ENCODE assay signal across 8 mouse cellular contexts in genomic region chr2:33888100-33888385, GRCm38 (mm10). TPM values are rescaled to one million over a fixed set of nuclear protein-coding genes. Genes with fewer than 3 reads are reported as not detected.
A peak's percentile ranks its signal among the peaks of the same experiment; 100 is the strongest.
DNase-seq lines count a peak whose midpoint lies in the region; ATAC-seq and TF ChIP-seq lines count a peak whose summit lies in the region.

No protein-coding gene starts in this region.

- H3K27me3 ChIP-seq in heart, embryonic 14.5 days (ENCODE audit: control insufficient read depth, insufficient read depth, low read length) = no peaks in the 10 kb centered on the region
- H3K27me3 ChIP-seq in hindbrain, embryonic 13.5 days = no peaks in the 10 kb centered on the region
- no peaks in the 10 kb centered on the region for H3K27me3 ChIP-seq in midbrain, embryonic 13.5 days

- H3K9ac ChIP-seq in heart, embryonic 14.5 days (ENCODE audit: low read length) = peak overlapping the region; percentile 96
- H3K9ac ChIP-seq in hindbrain, embryonic 13.5 days = peak overlapping the region; percentile 99
- peak overlapping the region; percentile 99 for H3K9ac ChIP-seq in midbrain, embryonic 13.5 days (replicated peaks)

- H3K4me3 ChIP-seq in heart, embryonic 14.5 days (ENCODE audit: control insufficient read depth in 1 of 2, insufficient read depth in 1 of 2, low read depth in 1 of 2, low read length in 2 of 2) = peak overlapping the region in 1 of 2 experiments; percentile 86; a peak in 2 of 4 replicates
- H3K4me3 ChIP-seq in bone marrow macrophage, adult 2 months (ENCODE audit: insufficient read depth, low read length) = peak overlapping the region; percentile 76
- peak overlapping the region; percentile 82 for H3K4me3 ChIP-seq in hindbrain, embryonic 13.5 days
- peak overlapping the region; percentile 81 for H3K4me3 ChIP-seq in midbrain, embryonic 13.5 days (replicated peaks)

- no peaks in the 10 kb centered on the region for H3K36me3 ChIP-seq in heart, embryonic 14.5 days (ENCODE audit: control insufficient read depth, insufficient read depth, low read length)
- H3K36me3 ChIP-seq in hindbrain, embryonic 13.5 days = no peaks in the 10 kb centered on the region
- no peaks in the 10 kb centered on the region for H3K36me3 ChIP-seq in midbrain, embryonic 13.5 days

- WGBS in heart, embryonic 14.5 days = 66% methylated on average over 6 of the region's 6 CpGs
- 42% methylated on average over 6 of the region's 6 CpGs for WGBS in hindbrain, embryonic 13.5 days
- 45% methylated on average over 6 of the region's 6 CpGs for WGBS in midbrain, embryonic 13.5 days

- peak overlapping the region; percentile 93 for H3K4me2 ChIP-seq in heart, embryonic 14.5 days (ENCODE audit: low read length)
- peak overlapping the region; percentile 93 for H3K4me2 ChIP-seq in hindbrain, embryonic 13.5 days
- H3K4me2 ChIP-seq in midbrain, embryonic 13.5 days (replicated peaks) = peak overlapping the region; percentile 75

- ATAC-seq in heart, embryonic 14.5 days (ENCODE audit: insufficient number of reproducible peaks, insufficient read depth, low FRiP score, low read depth) = no peak
- no peak for ATAC-seq in hindbrain, embryonic 13.5 days (ENCODE audit: low FRiP score)
- no peak for ATAC-seq in midbrain, embryonic 13.5 days

- intact Hi-C loops in heart, postnatal 36 days (cut with DNase I) = loop anchor here (5.0 kb wide), 1 partner anchor 66 kb away; no protein-coding TSS in a partner anchor

- H3K4me1 ChIP-seq in heart, embryonic 14.5 days (ENCODE audit: control insufficient read depth in 2 of 2, insufficient read depth in 2 of 2, low read length in 2 of 2) = peaks cover 8 to 14% of the 10 kb centered on the region in 2 experiments
- H3K4me1 ChIP-seq in bone marrow macrophage, adult 2 months (ENCODE audit: control insufficient read depth, insufficient read depth, low read length) = peaks cover 18% of the 10 kb centered on the region
- H3K4me1 ChIP-seq in hindbrain, embryonic 13.5 days (replicated peaks) = peaks cover 40% of the 10 kb centered on the region
- peaks cover 38% of the 10 kb centered on the region for H3K4me1 ChIP-seq in midbrain, embryonic 13.5 days (replicated peaks)

- no peak for TF ChIP-seq CTCF in bone marrow macrophage, adult 2 months (IDR thresholded peaks at IDR 0.05; ENCODE audit: low read depth, low read length)

- 0 out of 2 replicates have a peak, but pooled peaks cover 3% of the 10 kb centered on the region for H3K9me3 ChIP-seq in heart, embryonic 14.5 days (ENCODE audit: control insufficient read depth, low read length)
- no peaks in the 10 kb centered on the region for H3K9me3 ChIP-seq in hindbrain, embryonic 13.5 days
- 0 out of 2 replicates have a peak, but pooled peaks cover 6% of the 10 kb centered on the region for H3K9me3 ChIP-seq in midbrain, embryonic 13.5 days

- TF ChIP-seq POLR2A in bone marrow macrophage, adult 2 months (IDR thresholded peaks at IDR 0.05; ENCODE audit: borderline replicate concordance, low read depth, low read length) = no peak

- no peak for DNase-seq in heart, postnatal 36 days
- no peak for DNase-seq in ovary, postnatal 10 days (ENCODE audit: low spot score)
- DNase-seq in right cerebral cortex, postnatal 36 days (ENCODE audit: low spot score in 2 of 2) = no peak
- no peak for DNase-seq in cerebellum, postnatal 36 days

- no peak overlapping the region; a peak in 2 of 4 replicates for H3K27ac ChIP-seq in heart, embryonic 14.5 days (replicated peaks in 1 of 2; ENCODE audit: control insufficient read depth in 1 of 2, insufficient read depth in 1 of 2, low read depth in 2 of 2, low read length in 2 of 2)
- H3K27ac ChIP-seq in bone marrow macrophage, adult 2 months (ENCODE audit: insufficient read depth, low read depth, low read length) = 0 out of 2 replicates have a peak overlapping the region, but pooled peaks have one; percentile 1
- H3K27ac ChIP-seq in hindbrain, embryonic 13.5 days = peak overlapping the region; percentile 99
- peak overlapping the region; percentile 99 for H3K27ac ChIP-seq in midbrain, embryonic 13.5 days

RNA-seq across cellular contexts. Expression of gene Mvb12b, which starts 0.3 kb away (rescaled TPM):
- polyA plus RNA-seq in heart, embryonic 14.5 days (2014; fragmentation: Nextera tagmentation; extraction: Ambion mirVana) = 10.4 TPM in 2 replicates
- 10 to 100 TPM; 17.3 to 18.0 TPM for total RNA-seq in heart, postnatal 36 days (2021)
- polyA plus RNA-seq in bone marrow macrophage, adult 2 months (2012; ENCODE audit: insufficient read depth, insufficient read length, missing spikeins) = 12.8 and 17.0 TPM in 2 replicates
- 60.9 and 65.0 TPM in 2 replicates for polyA plus RNA-seq in hindbrain, embryonic 13.5 days (2015; fragmentation: Nextera tagmentation; extraction: Ambion mirVana)
- polyA plus RNA-seq in midbrain, embryonic 13.5 days (2015; fragmentation: Nextera tagmentation; extraction: Ambion mirVana) = 68.1 and 73.0 TPM in 2 replicates

Comparison
In these comparisons a context has a peak if more than half of its experiments do, and no peak if none do; other contexts are left out.
1. H3K27ac ChIP-seq: peak in bone marrow macrophage, adult 2 months (single experiment), hindbrain, embryonic 13.5 days (single experiment) and midbrain, embryonic 13.5 days (single experiment); none in heart, embryonic 14.5 days (0 of 2).
2. Peak in every context shown above with its lines, with median percentiles within 50 percentile points of each other: H3K4me2 ChIP-seq and H3K9ac ChIP-seq.